Mouse (Mus musculus) stomach, postnatal 0 days (tissue): ENCODE measurements around the gene Tmem182. TPM values are rescaled to one million over a fixed set of nuclear protein-coding genes. Genes with fewer than 3 reads are reported as not detected.

Experiments used
- ATAC-seq: fragments of 200-750 bp; cut with Nextera tagmentation; 2 replicates; pipeline ENCODE4 v1.8.0; 2017; ENCODE audit not compliant: low FRiP score, low TSS enrichment
- DNase-seq: peaks from one replicate; pipeline ENCODE4 v3.0.0-alpha.2; 2016; ENCODE audit warnings: low spot score
- H3K27ac ChIP-seq: fragments of 300-500 bp; sonication (generic); replicated peaks from 2 replicates; pipeline ENCODE4 v1.5.1; 2014; ENCODE audit warnings: mild to moderate bottlenecking, control low read depth
- H3K27me3 ChIP-seq: fragments of 300-500 bp; sonication (generic); 2 replicates; pipeline ENCODE4 v1.6.1; 2014; ENCODE audit warnings: low read length; ENCODE audit not compliant: control insufficient read depth, insufficient read depth
- H3K36me3 ChIP-seq: fragments of 300-500 bp; sonication (generic); 2 replicates; pipeline ENCODE4 v1.6.1; 2014; ENCODE audit warnings: low read length, mixed read lengths; ENCODE audit not compliant: control insufficient read depth, insufficient read depth
- H3K4me1 ChIP-seq: fragments of 300-500 bp; sonication (generic); replicated peaks from 2 replicates; pipeline ENCODE4 v1.6.1; 2014; ENCODE audit warnings: antibody characterized with exemption; ENCODE audit not compliant: control insufficient read depth, insufficient read depth
- H3K4me2 ChIP-seq: fragments of 300-500 bp; sonication (generic); replicated peaks from 2 replicates; pipeline ENCODE4 v1.6.1; 2014; ENCODE audit warnings: low read depth, mild to moderate bottlenecking, control low read depth, moderate library complexity
- H3K4me3 ChIP-seq: fragments of 300-500 bp; sonication (generic); 2 replicates; pipeline ENCODE4 v1.5.1; 2014; ENCODE audit warnings: low read depth, low read length, control low read depth
- H3K9ac ChIP-seq: fragments of 300-500 bp; sonication (generic); 2 replicates; pipeline ENCODE4 v1.6.1; 2014; ENCODE audit warnings: mild to moderate bottlenecking, low read length, control low read depth, mixed read lengths
- H3K9me3 ChIP-seq: fragments of 300-500 bp; sonication (generic); 2 replicates; pipeline ENCODE4 v1.6.1; 2016; ENCODE audit warnings: low read length; ENCODE audit not compliant: control insufficient read depth
- CTCF ChIP-seq: IDR thresholded peaks from 2 replicates; pipeline ENCODE4 v1.5.1; 2016; ENCODE audit warnings: antibody characterized with exemption, low read depth, mild to moderate bottlenecking, moderate library complexity
- EP300 ChIP-seq: optimal IDR thresholded peaks from 2 replicates; pipeline ENCODE3; 2016; ENCODE audit warnings: antibody characterized with exemption
- WGBS: fragments of 180-500 bp; shearing (Covaris S2); extraction: QIAGEN DNeasy Blood & Tissue Kit; methylation state at CpG from one replicate; pipeline ENCODE4 v1.1.7; 2014; 5-methylcytosine and 5-hydroxymethylcytosine counted together
- polyA plus RNA-seq: library from polyadenylated mRNA; unstranded; fragments of >200 nt; fragmentation: Nextera tagmentation; extraction: Ambion mirVana; gene quantifications from 2 replicates; pipeline ENCODE4 v1.2.1, GENCODE M21; 2015

Tmem182 gene
- polyA plus RNA-seq, 1 experiment from 2014 or later = 0.17 TPM

GRCm38 (mm10) chr1:40887673-40888072, 82.3 kb downstream of the Tmem182 start:
- no peak overlapping the region for H3K4me2 ChIP-seq
- H3K36me3 ChIP-seq = no peaks in the 10 kb centered on the region
- H3K27ac ChIP-seq = no peak overlapping the region
- WGBS = 33% methylated on average over 12 of the region's 12 CpGs
- H3K27me3 ChIP-seq = no peaks in the 10 kb centered on the region
- DNase-seq (peak; percentile 74), ATAC-seq (no peak)
- no peak for TF ChIP-seq EP300
- peak; percentile 76 for TF ChIP-seq CTCF
- H3K4me3 ChIP-seq = no peak overlapping the region
- no peaks in the 10 kb centered on the region for H3K4me1 ChIP-seq
- H3K9me3 ChIP-seq = no peaks in the 10 kb centered on the region
- H3K9ac ChIP-seq = no peak overlapping the region

- ATAC-seq = no peak
- TF ChIP-seq CTCF (no peak), EP300 (no peak)
- no peak for DNase-seq
- no peak overlapping the region for H3K4me2 ChIP-seq
- no peak overlapping the region for H3K9ac ChIP-seq
- H3K27ac ChIP-seq = no peak overlapping the region
- H3K4me1 ChIP-seq = no peaks in the 10 kb centered on the region
- H3K36me3 ChIP-seq = no peaks in the 10 kb centered on the region
- no peaks in the 10 kb centered on the region for H3K9me3 ChIP-seq
- WGBS = 87% methylated on average over 8 of the region's 8 CpGs
- H3K27me3 ChIP-seq = no peaks in the 10 kb centered on the region
- no peak overlapping the region for H3K4me3 ChIP-seq
Measured at GRCm38 (mm10) chr1:40888396-40889040, 83.1 kb downstream of the Tmem182 start.

DNA sequence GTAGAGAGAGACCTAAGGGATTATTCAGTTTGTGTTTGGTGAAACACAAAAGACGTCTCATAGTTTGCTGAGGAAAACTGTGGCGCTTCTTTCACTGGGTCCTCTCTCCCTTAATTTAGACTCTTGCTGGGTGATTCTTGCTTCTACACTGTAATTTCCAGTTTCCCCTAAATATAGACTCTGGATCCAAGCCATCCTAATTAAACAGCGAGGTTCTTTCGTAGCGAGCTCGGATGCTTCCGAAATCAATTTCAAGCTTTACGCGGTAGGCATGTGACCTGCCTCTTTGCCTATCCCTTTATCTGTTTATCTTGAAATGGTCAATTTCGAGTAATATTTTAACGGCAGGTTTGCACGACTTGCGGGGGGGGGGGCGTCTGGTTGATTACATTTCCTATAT, 84.2 kb downstream of the Tmem182 start:
- Histone ChIP-seq H3K4me1 (no peaks in the 10 kb centered on the region), H3K4me3 (no peak overlapping the region), H3K9ac (no peak overlapping the region), H3K36me3 (no peaks in the 10 kb centered on the region), H3K27ac (no peak overlapping the region), H3K27me3 (no peaks in the 10 kb centered on the region), H3K4me2 (no peak overlapping the region), H3K9me3 (no peaks in the 10 kb centered on the region)
- no peak for DNase-seq
- TF ChIP-seq CTCF = no peak
- no peak for TF ChIP-seq EP300
- 84% methylated on average over 14 of the region's 14 CpGs for WGBS
- ATAC-seq = no peak

- no peak for DNase-seq
- H3K27me3 ChIP-seq = no peaks in the 10 kb centered on the region
- no peak for ATAC-seq
- H3K9ac ChIP-seq = no peak overlapping the region
- 61% methylated on average over 8 of the region's 8 CpGs for WGBS
- H3K36me3 ChIP-seq = no peaks in the 10 kb centered on the region
- H3K4me2 ChIP-seq = no peak overlapping the region
- H3K9me3 ChIP-seq = no peaks in the 10 kb centered on the region
- H3K4me3 ChIP-seq = no peak overlapping the region
- no peak overlapping the region for H3K27ac ChIP-seq
- H3K4me1 ChIP-seq = no peaks in the 10 kb centered on the region
- TF ChIP-seq CTCF = no peak
Measured at GRCm38 (mm10) chr1:40890246-40890645, 84.8 kb downstream of the Tmem182 start.

GRCm38 (mm10) chr1:40903712-40904111, 98.3 kb downstream of the Tmem182 start:
- no peak overlapping the region for H3K9ac ChIP-seq
- no peak for ATAC-seq
- no peaks in the 10 kb centered on the region for H3K27me3 ChIP-seq
- no peaks in the 10 kb centered on the region for H3K4me1 ChIP-seq
- no peak overlapping the region for H3K4me2 ChIP-seq
- H3K27ac ChIP-seq = no peak overlapping the region
- DNase-seq = no peak
- no peaks in the 10 kb centered on the region for H3K36me3 ChIP-seq
- H3K9me3 ChIP-seq = no peaks in the 10 kb centered on the region
- TF ChIP-seq EP300 (no peak), CTCF (no peak)
- no peak overlapping the region for H3K4me3 ChIP-seq

Other genes with a start within 250 kb of the Tmem182 start
- 27.4 and 31.4 TPM in 2 replicates for gene Slc9a4, start 225.5 kb upstream of the Tmem182 start, polyA plus RNA-seq
- 13.9 and 14.2 TPM in 2 replicates for gene Slc9a2, start 125.0 kb upstream of the Tmem182 start, polyA plus RNA-seq
- 3.9 and 4.2 TPM in 2 replicates for gene Mfsd9, start 14.9 kb upstream of the Tmem182 start, polyA plus RNA-seq